Mouse (Mus musculus) bone marrow macrophage, adult 2 months (primary cell): ENCODE results near the gene Flot2.

Source experiments
- CTCF ChIP-seq: IDR thresholded peaks from 2 replicates; pipeline ENCODE4 v1.5.1; 2012; ENCODE audit warnings: low read depth, mild to moderate bottlenecking, low read length, moderate library complexity
- POLR2A ChIP-seq: IDR thresholded peaks from 2 replicates; pipeline ENCODE4 v1.6.1; 2012; ENCODE audit warnings: mild to moderate bottlenecking, low read depth, low read length, borderline replicate concordance

DNA sequence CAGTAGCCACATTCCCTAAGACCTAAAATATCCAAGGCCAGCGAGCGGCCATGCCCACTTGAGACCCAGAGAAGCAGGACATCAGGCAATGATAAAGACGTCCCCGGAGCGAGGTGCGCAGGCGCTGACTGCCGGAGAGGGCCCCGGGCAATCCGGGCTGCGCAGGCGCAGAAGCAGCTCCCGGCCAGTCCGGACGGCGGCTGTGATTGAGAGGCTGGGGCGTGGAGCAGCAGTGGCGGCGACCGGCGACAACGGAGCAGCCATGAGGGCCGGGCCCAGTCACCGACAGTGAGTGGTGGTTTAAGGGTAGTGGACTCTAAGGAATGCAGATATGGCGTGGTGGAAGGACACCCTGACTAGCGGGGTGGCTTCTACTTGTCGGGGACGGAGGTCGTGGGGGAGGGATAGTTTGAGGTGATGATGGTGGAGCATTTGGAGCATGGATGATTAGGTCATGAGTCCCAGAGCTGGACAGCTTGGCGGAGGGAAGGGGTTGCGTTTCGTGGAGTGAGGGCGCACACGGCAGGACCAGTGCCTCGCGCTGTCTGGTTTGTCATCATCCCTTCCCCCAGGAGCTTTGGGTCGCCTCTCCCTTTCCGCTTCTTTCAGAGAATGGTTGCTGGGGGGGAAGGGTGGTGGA is 56.9 kb downstream of the Flot2 start, which contains the start of gene Fam222b:
- no peak for TF ChIP-seq CTCF
- no peak for TF ChIP-seq POLR2A
